Mouse (Mus musculus) CH12.LX (cell line): ENCODE measurements around the gene Cish. TPM values are rescaled to one million over a fixed set of nuclear protein-coding genes. Genes with fewer than 3 reads are reported as not detected.

Source experiments
- DNase-seq: peaks from one replicate; pipeline ENCODE4 v3.0.0-alpha.2; 2013; ENCODE audit errors: extremely low read depth
- H3K27ac ChIP-seq: 2 replicates; pipeline ENCODE4 v1.5.1; 2012; ENCODE audit warnings: low read depth, mild to moderate bottlenecking, control low read depth, moderate library complexity; ENCODE audit not compliant: insufficient read depth
- H3K27me3 ChIP-seq: replicated peaks from 2 replicates; pipeline ENCODE3; 2012; ENCODE audit warnings: inconsistent platforms
- H3K36me3 ChIP-seq, 2 experiments: replicated peaks in 1 of 2; 2 replicates each; pipeline versions ENCODE3 to v1.6.1; 2012; ENCODE audit warnings: inconsistent platforms in 1 of 2, low read length in 1 of 2, mild to moderate bottlenecking in 1 of 2, mixed read lengths in 1 of 2, moderate library complexity in 1 of 2; ENCODE audit not compliant: control insufficient read depth in 1 of 2, insufficient read depth in 1 of 2
- H3K4me1 ChIP-seq, 2 experiments: 2 replicates each; pipeline ENCODE4 v1.6.1; 2012; ENCODE audit warnings: inconsistent platforms in 1 of 2, moderate library complexity in 1 of 2; ENCODE audit not compliant: insufficient read depth in 2 of 2, control insufficient read depth in 1 of 2
- H3K4me2 ChIP-seq: 2 replicates; pipeline ENCODE4 v1.6.1; 2012; ENCODE audit warnings: low read depth, mild to moderate bottlenecking, control low read depth; ENCODE audit not compliant: poor library complexity, insufficient read depth, severe bottlenecking
- H3K4me3 ChIP-seq, 3 experiments: fragments of 150-350 bp in 1 of 3; sonication (generic) in 1 of 3; replicated peaks in 1 of 3; 2 replicates each; pipeline versions ENCODE3 to v1.5.1; 2011 to 2012; ENCODE audit warnings: low read depth in 2 of 3, low read length in 2 of 3, mild to moderate bottlenecking in 2 of 3, moderate library complexity in 2 of 3, control low read depth in 1 of 3, improper control_type of control experiment in 1 of 3, inconsistent platforms in 1 of 3, mixed read lengths in 1 of 3; ENCODE audit not compliant: poor library complexity in 1 of 3
- H3K79me2 ChIP-seq: replicated peaks from 2 replicates; pipeline ENCODE4 v1.6.1; 2012; ENCODE audit warnings: mild to moderate bottlenecking, moderate library complexity; ENCODE audit not compliant: control insufficient read depth, poor library complexity, insufficient read depth, severe bottlenecking; ENCODE audit errors: extremely low read depth
- H3K9ac ChIP-seq: 2 replicates; pipeline ENCODE4 v1.6.1; 2012; ENCODE audit warnings: low read depth, mild to moderate bottlenecking, control low read depth, moderate library complexity; ENCODE audit not compliant: insufficient read depth
- H3K9me3 ChIP-seq: replicated peaks from 2 replicates; pipeline ENCODE3; 2012; ENCODE audit warnings: low read length, inconsistent platforms, mixed read lengths
- BHLHE40 ChIP-seq: IDR thresholded peaks from 2 replicates; pipeline ENCODE4 v1.6.1; 2011; ENCODE audit warnings: mild to moderate bottlenecking, low read depth, low read length, improper control_type of control experiment
- CHD2 ChIP-seq: IDR thresholded peaks from 2 replicates; pipeline ENCODE4 v1.6.1; 2011; ENCODE audit warnings: low read length, improper control_type of control experiment
- CTCF ChIP-seq, 2 experiments: IDR thresholded peaks in 1 of 2; conservative IDR thresholded peaks in 1 of 2; 2 replicates each; pipeline ENCODE4 v1.5.1; 2011 to 2012; ENCODE audit warnings: low read depth in 2 of 2, low read length in 2 of 2, improper control_type of control experiment in 1 of 2, inconsistent platforms in 1 of 2, mild to moderate bottlenecking in 1 of 2, moderate library complexity in 1 of 2
- E2F4 ChIP-seq: IDR thresholded peaks from 2 replicates; pipeline ENCODE4 v1.6.1; 2011; ENCODE audit warnings: low read depth, low read length, improper control_type of control experiment; ENCODE audit not compliant: insufficient replicate concordance
- ELF1 ChIP-seq: IDR thresholded peaks from 2 replicates; pipeline ENCODE4 v1.6.1; 2014; ENCODE audit warnings: low read depth, mild to moderate bottlenecking, inconsistent platforms, low read length, improper control_type of control experiment
- EP300 ChIP-seq: IDR thresholded peaks from 2 replicates; pipeline ENCODE4 v1.6.1; 2011; ENCODE audit warnings: low read length, improper control_type of control experiment
- ETS1 ChIP-seq: conservative IDR thresholded peaks from 2 replicates; pipeline ENCODE4 v1.6.1; 2012; ENCODE audit warnings: low read depth, mild to moderate bottlenecking, inconsistent platforms, low read length, improper control_type of control experiment, moderate library complexity
- HCFC1 ChIP-seq: IDR thresholded peaks from 2 replicates; pipeline ENCODE4 v1.6.1; 2012; ENCODE audit warnings: low read depth, mild to moderate bottlenecking, inconsistent platforms, low read length, improper control_type of control experiment
- IRF4 ChIP-seq: IDR thresholded peaks from 2 replicates; pipeline ENCODE4 v1.6.1; 2014; ENCODE audit warnings: low read depth, mild to moderate bottlenecking, inconsistent platforms, low read length, improper control_type of control experiment
- JUN ChIP-seq: IDR thresholded peaks from 2 replicates; pipeline ENCODE4 v1.6.1; 2011; ENCODE audit warnings: low read depth, mild to moderate bottlenecking, low read length, improper control_type of control experiment, moderate library complexity; ENCODE audit not compliant: insufficient read depth
- JUND ChIP-seq: conservative IDR thresholded peaks from 2 replicates; pipeline ENCODE4 v1.6.1; 2011; ENCODE audit warnings: low read depth, low read length, improper control_type of control experiment
- KAT2A ChIP-seq: IDR thresholded peaks from 2 replicates; pipeline ENCODE4 v1.6.1; 2012; ENCODE audit warnings: low read length, improper control_type of control experiment, inconsistent platforms; ENCODE audit not compliant: insufficient replicate concordance
- MAFK ChIP-seq: IDR thresholded peaks from 2 replicates; pipeline ENCODE4 v1.6.1; 2011; ENCODE audit warnings: low read length, improper control_type of control experiment; ENCODE audit not compliant: insufficient replicate concordance
- MAX ChIP-seq: IDR thresholded peaks from 2 replicates; pipeline ENCODE4 v1.6.1; 2011; ENCODE audit warnings: low read length, improper control_type of control experiment
- MAZ ChIP-seq: IDR thresholded peaks from 2 replicates; pipeline ENCODE4 v1.6.1; 2012; ENCODE audit warnings: low read depth, mild to moderate bottlenecking, inconsistent platforms, low read length, improper control_type of control experiment, moderate library complexity
- MEF2A ChIP-seq: IDR thresholded peaks from 2 replicates; pipeline ENCODE4 v1.6.1; 2014; ENCODE audit warnings: low read depth, mild to moderate bottlenecking, inconsistent platforms, low read length, improper control_type of control experiment, borderline replicate concordance
- MXI1 ChIP-seq: IDR thresholded peaks from 2 replicates; pipeline ENCODE4 v1.6.1; 2011; ENCODE audit warnings: mild to moderate bottlenecking, low read depth, low read length, improper control_type of control experiment
- MYC ChIP-seq: IDR thresholded peaks from 2 replicates; pipeline ENCODE4 v1.6.1; 2011; ENCODE audit warnings: low read depth, mild to moderate bottlenecking, improper control_type of control experiment, low read length
- NELFE ChIP-seq: IDR thresholded peaks from 2 replicates; pipeline ENCODE4 v1.6.1; 2011; ENCODE audit warnings: low read depth, low read length, improper control_type of control experiment
- NRF1 ChIP-seq: IDR thresholded peaks from 2 replicates; pipeline ENCODE4 v1.6.1; 2014; ENCODE audit warnings: low read depth, mild to moderate bottlenecking, inconsistent platforms, low read length, improper control_type of control experiment, moderate library complexity
- PAX5 ChIP-seq: IDR thresholded peaks from 2 replicates; pipeline ENCODE4 v1.6.1; 2012; ENCODE audit warnings: low read length, inconsistent platforms, mixed read lengths
- POLR2A ChIP-seq: IDR thresholded peaks from 2 replicates; pipeline ENCODE4 v1.6.1; 2011; ENCODE audit warnings: low read depth, mild to moderate bottlenecking, improper control_type of control experiment, low read length
- RAD21 ChIP-seq: IDR thresholded peaks from 2 replicates; pipeline ENCODE4 v1.6.1; 2011; ENCODE audit warnings: low read depth, mild to moderate bottlenecking, low read length, improper control_type of control experiment, moderate library complexity
- SIN3A ChIP-seq: IDR thresholded peaks from 2 replicates; pipeline ENCODE4 v1.6.1; 2012; ENCODE audit warnings: low read length, improper control_type of control experiment, inconsistent platforms
- TBP ChIP-seq: conservative IDR thresholded peaks from 2 replicates; pipeline ENCODE4 v1.6.1; 2011; ENCODE audit warnings: low read depth, low read length, improper control_type of control experiment
- USF1 ChIP-seq: IDR thresholded peaks from 2 replicates; pipeline ENCODE4 v1.6.1; 2014; ENCODE audit warnings: low read depth, mild to moderate bottlenecking, inconsistent platforms, low read length, improper control_type of control experiment
- USF2 ChIP-seq: conservative IDR thresholded peaks from 2 replicates; pipeline ENCODE4 v1.6.1; 2011; ENCODE audit warnings: low read depth, low read length, improper control_type of control experiment
- ZMIZ1 ChIP-seq: IDR thresholded peaks from 2 replicates; pipeline ENCODE4 v1.6.1; 2012; ENCODE audit warnings: low read depth, mild to moderate bottlenecking, inconsistent platforms, low read length, improper control_type of control experiment
- ZNF384 ChIP-seq: IDR thresholded peaks from 2 replicates; pipeline ENCODE4 v1.6.1; 2012; ENCODE audit warnings: low read depth, low read length, improper control_type of control experiment, inconsistent platforms
- dilution Hi-C: fragments of 300-500 bp; cut with MboI; formaldehyde crosslinking; loops from 2 replicates; pipeline ENCODE4 v1.14.3; 2020; ENCODE audit warnings: low sequenced_read_pairs; ENCODE audit not compliant: extremely low pct_unique_long_range_greater_than_20kb, extremely low pct_ligation_motif_present
- in situ Hi-C: fragments of 300-500 bp; cut with MboI; formaldehyde crosslinking; loops from 3 replicates; pipeline ENCODE4 v1.14.3; 2019; ENCODE audit warnings: low sequenced_read_pairs, low pct_ligation_motif_present, low pct_unique_long_range_greater_than_20kb, mixed read lengths
- polyA plus RNA-seq: library from polyadenylated mRNA; unstranded; fragments of >175 nt; gene quantifications from 2 replicates; pipeline ENCODE4 v1.2.1, GENCODE M21; 2012; ENCODE audit warnings: low read depth; ENCODE audit not compliant: insufficient read length
- total RNA-seq, 2 experiments: library from RNA; depleted of rRNA; stranded (reverse); fragments of 300-350 nt in 1 of 2; fragments of >200 nt in 1 of 2; gene quantifications; 2 replicates each; pipeline ENCODE4 v1.2.3; 2012 to 2014

Gene Cish
- total and polyA plus RNA-seq, 3 experiments = 0.43 to 4.6 (median 3.5) TPM

- H3K4me3 ChIP-seq = peak overlapping the region; percentile 80 to 85 (median 81)
- H3K27me3 ChIP-seq = peaks cover 8% of the 10 kb centered on the region
- peak overlapping the region; percentile 57 for H3K9ac ChIP-seq
- no peak for DNase-seq
- H3K36me3 ChIP-seq = peaks cover 9 to 35% of the 10 kb centered on the region in 2 experiments
- no peaks in the 10 kb centered on the region for H3K9me3 ChIP-seq
- H3K79me2 ChIP-seq = no peaks in the 10 kb centered on the region
- dilution Hi-C loops = no loop called here
- H3K4me2 ChIP-seq = peak overlapping the region; percentile 83
- no peak overlapping the region for H3K27ac ChIP-seq
- no peak for TF ChIP-seq NRF1
- no peak for TF ChIP-seq E2F4
- TF ChIP-seq HCFC1 = no peak
- no peak for TF ChIP-seq BHLHE40
- TF ChIP-seq USF2 = no peak
- in situ Hi-C loops = loop anchor here (5.0 to 25.0 kb wide), 2 partner anchors 41 to 626 kb away; partner anchors contain the start of gene Grm2
- peaks cover 5 to 44% of the 10 kb centered on the region in 2 experiments for H3K4me1 ChIP-seq
Measured at GRCm38 (mm10) chr9:107288105-107288650, 7.6 kb upstream of the Cish start.

- Histone ChIP-seq H3K27me3 (peaks cover 8% of the 10 kb centered on the region), H3K9me3 (no peaks in the 10 kb centered on the region)
- TF ChIP-seq ELF1 (peak; percentile 93), EP300 (no peak), BHLHE40 (peak; percentile 20; the same call in 1 of the 2 replicates), MAX (peak; percentile 80), HCFC1 (no peak; the same call in 1 of the 2 replicates), MAZ (0 out of 2 replicates have a peak, but pooled peaks have one; percentile 52), MEF2A (peak; percentile 42; the same call in 1 of the 2 replicates), ZNF384 (no peak), IRF4 (no peak), SIN3A (peak; percentile 92), NRF1 (no peak), CHD2 (no peak), POLR2A (peak; percentile 56), MAFK (no peak), USF1 (no peak), JUND (no peak), MXI1 (peak; percentile 18; the same call in 1 of the 2 replicates), MYC (peak; percentile 75), CTCF (conservative IDR thresholded peaks at IDR 0.05 in 1 of 2, IDR thresholded peaks at IDR 0.05 in 1 of 2; ENCODE audit: low read depth in 2 of 2, low read length in 2 of 2) (no peak), PAX5 (no peak), ETS1 (no peak), TBP (peak; percentile 67; the same call in 1 of the 2 replicates), RAD21 (no peak), KAT2A (no peak), NELFE (peak; percentile 56; the same call in 1 of the 2 replicates), JUN (no peak), ZMIZ1 (peak; percentile 51; the same call in 1 of the 2 replicates)
- TF ChIP-seq, all 38 proteins: peak for 12
- Histone ChIP-seq H3K4me2 (peak overlapping the region; percentile 83), H3K4me3 (peak overlapping the region; percentile 80 to 85 (median 81)), H3K4me1 (peaks cover 5 to 44% of the 10 kb centered on the region in 2 experiments), H3K36me3 (peaks cover 9 to 34% of the 10 kb centered on the region in 2 experiments), H3K79me2 (no peaks in the 10 kb centered on the region), H3K27ac (peak overlapping the region; percentile 78), H3K9ac (peak overlapping the region; percentile 70)
- peak; percentile 94 for DNase-seq
- dilution Hi-C loops = no loop called here
- in situ Hi-C loops = loop anchor here (5.0 to 25.0 kb wide), 2 partner anchors 41 to 626 kb away; partner anchors contain the start of gene Grm2
Measured at GRCm38 (mm10) chr9:107288711-107289110, 7.1 kb upstream of the Cish start.
